8 mouse cellular contexts compared by ENCODE assay signal in the genomic region with DNA sequence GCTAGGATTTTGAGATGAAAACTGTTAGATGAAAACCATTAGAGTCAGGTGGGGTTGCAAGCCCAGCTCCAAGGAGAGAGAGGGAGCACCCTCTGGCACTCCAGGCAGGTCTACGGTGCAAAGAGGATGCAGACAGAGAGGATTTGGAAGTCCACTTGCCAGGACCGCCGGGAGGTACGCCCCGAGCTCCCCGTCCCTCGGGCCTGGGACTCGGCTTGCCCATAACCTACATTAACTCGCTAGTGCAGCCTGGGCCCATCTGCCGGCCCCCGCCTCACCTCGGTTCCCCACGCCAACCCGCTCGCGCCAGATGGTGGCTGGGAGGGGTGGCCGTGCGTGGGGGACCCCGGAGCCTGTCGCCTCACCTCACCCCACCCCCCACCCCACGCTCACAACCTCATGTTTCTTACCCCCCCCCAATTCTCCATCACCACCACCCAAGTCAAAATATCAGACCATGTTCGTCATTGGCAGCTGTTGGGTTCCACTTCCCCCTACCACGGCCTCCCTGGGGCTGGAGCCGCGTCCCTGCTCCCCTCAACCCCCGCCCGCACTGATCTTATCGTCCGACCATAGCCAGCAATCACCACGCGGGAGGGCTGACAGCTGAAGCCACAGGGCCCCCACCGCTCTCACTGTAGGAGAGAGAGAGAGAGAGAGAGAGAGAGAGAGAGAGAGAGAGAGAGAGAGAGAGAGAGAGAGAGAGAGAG. TPM values are rescaled to one million over a fixed set of nuclear protein-coding genes. Genes with fewer than 3 reads are reported as not detected.
DNase-seq lines count a peak whose midpoint lies in the region; ATAC-seq and TF ChIP-seq lines count a peak whose summit lies in the region.

No protein-coding gene starts in this region.

- H3K9ac ChIP-seq in kidney, embryonic 16.5 days (replicated peaks; ENCODE audit: low read length): peak overlapping the region; percentile 43; the same call in 1 of the 2 replicates
- H3K9ac ChIP-seq in forebrain, embryonic 15.5 days (replicated peaks): no peak overlapping the region
- H3K9ac ChIP-seq in limb, embryonic 14.5 days (ENCODE audit: low read depth, low read length, severe bottlenecking): no peak overlapping the region

- peak overlapping the region; percentile 67 for H3K4me2 ChIP-seq in kidney, embryonic 16.5 days (replicated peaks; ENCODE audit: low read depth, low read length)
- peak overlapping the region; percentile 68 for H3K4me2 ChIP-seq in forebrain, embryonic 15.5 days (replicated peaks)
- H3K4me2 ChIP-seq in limb, embryonic 14.5 days (replicated peaks; ENCODE audit: low read depth, low read length, severe bottlenecking): peak overlapping the region; percentile 84; the same call in 1 of the 2 replicates

- no peak overlapping the region for H3K27ac ChIP-seq in kidney, embryonic 16.5 days (ENCODE audit: low read length)
- no peak overlapping the region for H3K27ac ChIP-seq in forebrain, embryonic 15.5 days (replicated peaks)
- no peak overlapping the region for H3K27ac ChIP-seq in limb, embryonic 14.5 days (replicated peaks; ENCODE audit: low read depth, low read length)

- H3K27me3 ChIP-seq in kidney, embryonic 16.5 days (ENCODE audit: insufficient read depth, low read length): peaks cover 89% of the 10 kb centered on the region
- peaks cover 85% of the 10 kb centered on the region for H3K27me3 ChIP-seq in forebrain, embryonic 15.5 days
- peaks cover 84% of the 10 kb centered on the region for H3K27me3 ChIP-seq in limb, embryonic 14.5 days (ENCODE audit: control insufficient read depth, insufficient read depth, low read length)

- no peak for TF ChIP-seq POLR2A in limb, embryonic 14.5 days (IDR thresholded peaks at IDR 0.05; ENCODE audit: borderline replicate concordance, extremely low read depth, insufficient read depth, insufficient read length)

- no peaks in the 10 kb centered on the region for H3K36me3 ChIP-seq in kidney, embryonic 16.5 days (ENCODE audit: insufficient read depth, low read length)
- H3K36me3 ChIP-seq in forebrain, embryonic 15.5 days: no peaks in the 10 kb centered on the region
- no peaks in the 10 kb centered on the region for H3K36me3 ChIP-seq in limb, embryonic 14.5 days (ENCODE audit: control insufficient read depth, insufficient read depth, low read length)

- H3K4me1 ChIP-seq in kidney, embryonic 16.5 days (ENCODE audit: insufficient read depth, low read length): peaks cover 58% of the 10 kb centered on the region
- peaks cover 77% of the 10 kb centered on the region for H3K4me1 ChIP-seq in forebrain, embryonic 15.5 days
- peaks cover 32% of the 10 kb centered on the region for H3K4me1 ChIP-seq in limb, embryonic 14.5 days (ENCODE audit: control insufficient read depth, insufficient read depth, low read length)

- no peak for ATAC-seq in kidney, embryonic 16.5 days (ENCODE audit: low FRiP score, low TSS enrichment)
- ATAC-seq in forebrain, embryonic 15.5 days (replicated peaks): no peak
- ATAC-seq in limb, embryonic 14.5 days (ENCODE audit: low FRiP score, low read depth): no peak

- peak overlapping the region; percentile 49 for H3K4me3 ChIP-seq in kidney, embryonic 16.5 days (ENCODE audit: low read length)
- peak overlapping the region; percentile 17; the same call in 1 of the 2 replicates for H3K4me3 ChIP-seq in forebrain, embryonic 15.5 days
- peak overlapping the region; percentile 43 for H3K4me3 ChIP-seq in limb, embryonic 14.5 days (replicated peaks; ENCODE audit: low read length)

- no peak for DNase-seq in kidney, adult 18-20 months
- no peak for DNase-seq in limb, embryonic 14.5 days (ENCODE audit: low spot score)
- peak; percentile 57 for DNase-seq in retina, embryonic 14.5 days (ENCODE audit: low spot score)
- DNase-seq in adrenal gland, adult (ENCODE audit: inconsistent age in 2 of 2, low spot score in 1 of 2): no peak
- DNase-seq in layer of hippocampus, adult 9-10 months (ENCODE audit: low spot score): no peak
- DNase-seq in gastrocnemius, adult 18-20 months (ENCODE audit: low spot score): no peak

- WGBS in kidney, embryonic 16.5 days: 5% methylated on average over 30 of the region's 32 CpGs
- WGBS in forebrain, embryonic 15.5 days: 3% methylated on average over 32 of the region's 32 CpGs
- WGBS in limb, embryonic 14.5 days: 6% methylated on average over 28 of the region's 32 CpGs

- no peaks in the 10 kb centered on the region for H3K9me3 ChIP-seq in kidney, embryonic 16.5 days (ENCODE audit: low read length)
- H3K9me3 ChIP-seq in forebrain, embryonic 15.5 days: no peaks in the 10 kb centered on the region
- H3K9me3 ChIP-seq in limb, embryonic 14.5 days (ENCODE audit: control insufficient read depth, low read length): no peaks in the 10 kb centered on the region

RNA-seq across cellular contexts. Expression of gene Dll4, which starts 1.6 kb away (rescaled TPM):
- polyA plus RNA-seq in kidney, embryonic 16.5 days (2015; fragmentation: Nextera tagmentation; extraction: Ambion mirVana): 12.9 and 13.5 TPM in 2 replicates
- 4.0 and 4.1 TPM in 2 replicates for polyA plus RNA-seq in forebrain, embryonic 15.5 days (2015; fragmentation: Nextera tagmentation; extraction: Ambion mirVana)
- polyA plus RNA-seq in limb, embryonic 14.5 days (2012; rRNA removed): 8.7 and 9.0 TPM in 2 replicates
- 5.1 and 6.2 TPM in 2 replicates for polyA plus RNA-seq in limb, embryonic 14.5 days (2014; fragmentation: Nextera tagmentation; extraction: Ambion mirVana)
- total RNA-seq in gastrocnemius, adult 18-20 months (2021): 1 to 10 TPM; 3.2 to 4.5 TPM

RNA-seq across cellular contexts. Expression of gene Chac1, which starts 27.0 kb away (rescaled TPM):
- 0.86 and 1.3 TPM in 2 replicates for polyA plus RNA-seq in kidney, embryonic 16.5 days (2015; fragmentation: Nextera tagmentation; extraction: Ambion mirVana)
- polyA plus RNA-seq in forebrain, embryonic 15.5 days (2015; fragmentation: Nextera tagmentation; extraction: Ambion mirVana): 5.5 and 5.8 TPM in 2 replicates
- 0.79 and 0.94 TPM in 2 replicates for polyA plus RNA-seq in limb, embryonic 14.5 days (2012; rRNA removed)
- polyA plus RNA-seq in limb, embryonic 14.5 days (2014; fragmentation: Nextera tagmentation; extraction: Ambion mirVana): 0.48 and 0.68 TPM in 2 replicates
- total RNA-seq in gastrocnemius, adult 18-20 months (2021): 100 to 1,000 TPM in 1 of 2 experiments, 10 to 100 TPM in 1; 50.6 to 108 TPM

RNA-seq across cellular contexts. Expression of gene Vps18, which starts 35.5 kb away (rescaled TPM):
- polyA plus RNA-seq in kidney, embryonic 16.5 days (2015; fragmentation: Nextera tagmentation; extraction: Ambion mirVana): 23.0 and 23.1 TPM in 2 replicates
- 30.2 and 31.1 TPM in 2 replicates for polyA plus RNA-seq in forebrain, embryonic 15.5 days (2015; fragmentation: Nextera tagmentation; extraction: Ambion mirVana)
- 17.0 and 19.2 TPM in 2 replicates for polyA plus RNA-seq in limb, embryonic 14.5 days (2012; rRNA removed)
- 14.8 and 16.6 TPM in 2 replicates for polyA plus RNA-seq in limb, embryonic 14.5 days (2014; fragmentation: Nextera tagmentation; extraction: Ambion mirVana)
- 10 to 100 TPM; 10.1 to 10.2 TPM for total RNA-seq in gastrocnemius, adult 18-20 months (2021)

RNA-seq across cellular contexts. Expression of gene Rhov, which starts 52.9 kb away (rescaled TPM):
- polyA plus RNA-seq in kidney, embryonic 16.5 days (2015; fragmentation: Nextera tagmentation; extraction: Ambion mirVana): 1.8 and 2.3 TPM in 2 replicates
- polyA plus RNA-seq in forebrain, embryonic 15.5 days (2015; fragmentation: Nextera tagmentation; extraction: Ambion mirVana): 19.6 and 24.0 TPM in 2 replicates
- polyA plus RNA-seq in limb, embryonic 14.5 days (2012; rRNA removed): 4.5 and 6.8 TPM in 2 replicates
- polyA plus RNA-seq in limb, embryonic 14.5 days (2014; fragmentation: Nextera tagmentation; extraction: Ambion mirVana): 14.7 and 15.1 TPM in 2 replicates
- not detected for total RNA-seq in gastrocnemius, adult 18-20 months (2021)
